Mouse (Mus musculus) fibroblast of lung, adult 2 months (primary cell): Measurements from ENCODE around the gene S100a13.
A peak's percentile ranks its signal among the peaks of the same experiment; 100 is the strongest.

Experiments used
- DNase-seq: peaks from one replicate; pipeline ENCODE4 v3.0.0-alpha.2; 2011; ENCODE audit warnings: low read depth

Gene S100a13

GRCm38 (mm10) chr3:90555954-90556353, 41.7 kb downstream of the S100a13 start:
- DNase-seq, result peak; percentile 79

DNA sequence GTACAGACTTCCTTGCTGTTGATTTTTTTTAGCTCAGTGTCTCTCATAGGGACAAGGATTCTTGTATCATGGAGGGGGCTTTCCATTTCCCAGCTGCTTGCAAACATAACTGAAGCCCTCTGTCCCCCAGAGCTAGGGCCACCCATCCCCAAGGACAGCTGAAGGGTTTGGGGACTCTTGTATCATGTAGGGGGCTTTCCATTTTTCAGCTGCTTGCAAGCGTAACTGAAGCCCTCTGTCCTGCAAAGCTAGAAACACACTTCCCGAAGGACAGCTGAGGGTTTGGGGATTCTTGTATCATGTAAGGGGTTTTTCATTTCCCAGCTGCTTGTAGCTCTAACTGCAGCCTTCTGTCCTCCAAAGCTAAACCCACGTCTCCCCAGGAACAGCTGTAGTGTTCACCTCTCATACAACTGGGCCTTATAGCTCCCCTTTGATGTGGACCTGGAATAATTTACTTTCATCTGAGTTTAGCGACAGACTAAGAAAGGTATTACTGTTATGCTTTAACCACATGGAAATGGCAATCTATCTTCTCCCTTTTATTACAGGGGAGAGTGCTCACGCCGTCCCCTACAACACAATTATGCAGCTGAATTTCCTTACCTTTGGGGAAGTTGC, 45.9 kb downstream of the S100a13 start, which contains the start of gene S100a3:
TSS of gene S100a3 (plus strand) at position 571 of the 621 bp plus-strand sequence.
- no peak for DNase-seq
